Mouse (Mus musculus): ENCODE measurements around the gene Pex11a. TPM values are rescaled to one million over a fixed set of nuclear protein-coding genes. Genes with fewer than 3 reads are reported as not detected.

Pex11a gene
- polyA plus RNA-seq, 1 experiment from 2014 or later = 3.4 TPM

DNA sequence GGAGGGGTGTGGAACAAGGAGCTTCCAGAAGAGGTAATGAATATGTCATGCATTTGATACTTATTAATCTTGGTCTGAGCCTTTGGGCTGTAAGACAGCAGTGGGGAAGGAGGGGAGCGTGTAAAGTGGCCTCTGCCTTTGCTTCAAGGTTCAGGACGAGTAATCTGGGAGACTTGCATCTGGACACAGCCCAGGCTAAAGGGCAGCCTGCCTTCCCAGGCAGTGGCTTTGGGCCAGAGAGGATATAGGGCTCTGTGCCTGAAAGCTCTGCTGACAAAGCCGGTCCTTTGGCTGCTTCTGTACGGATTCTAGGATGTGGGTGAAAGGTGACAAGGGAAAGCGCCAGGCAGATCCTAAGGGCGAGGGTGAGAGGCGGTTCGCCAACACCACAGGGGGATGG is 8.4 kb downstream of the Pex11a start:
- no peaks in the 10 kb centered on the region for H3K36me3 ChIP-seq (replicated peaks)
- no peaks in the 10 kb centered on the region for H3K9me3 ChIP-seq (replicated peaks)
- H3K27ac ChIP-seq (replicated peaks) = no peak overlapping the region
- no peak overlapping the region for H3K4me2 ChIP-seq
- no peak for ATAC-seq (ENCODE audit: insufficient read depth)
- WGBS (ENCODE audit: insufficient replicate concordance) = 71% methylated on average over 8 of the region's 8 CpGs
- no peak overlapping the region for H3K4me3 ChIP-seq (replicated peaks)
- H3K27me3 ChIP-seq = no peaks in the 10 kb centered on the region
- H3K9ac ChIP-seq = no peak overlapping the region
- H3K4me1 ChIP-seq (replicated peaks) = no peaks in the 10 kb centered on the region

DNA sequence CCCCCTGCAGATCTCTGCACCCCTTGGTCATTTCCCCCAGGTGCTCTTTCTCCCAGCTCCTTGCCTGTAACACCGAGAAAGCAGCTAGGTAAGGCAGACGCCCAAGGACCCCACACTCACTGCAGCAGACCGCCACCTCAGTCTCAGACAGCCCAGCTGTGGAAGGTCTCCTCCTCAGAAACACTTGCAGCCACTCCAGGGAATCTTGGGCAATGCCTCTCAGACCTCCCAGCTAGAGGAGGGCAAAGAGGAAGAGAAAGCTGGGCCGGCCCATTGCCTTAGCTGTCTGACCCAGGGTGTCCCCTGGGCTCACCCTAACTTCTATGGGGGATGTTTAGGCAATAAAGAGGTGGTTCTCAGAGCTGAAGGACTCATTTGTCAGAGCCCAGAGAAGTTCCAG is 10.3 kb downstream of the Pex11a start, which contains the start of gene Plin1:
TSS of gene Plin1 (minus strand) at position 282 of the 400 bp plus-strand sequence.
- no peaks in the 10 kb centered on the region for H3K27me3 ChIP-seq
- no peaks in the 10 kb centered on the region for H3K36me3 ChIP-seq (replicated peaks)
- no peak for ATAC-seq (ENCODE audit: insufficient read depth)
- no peaks in the 10 kb centered on the region for H3K9me3 ChIP-seq (replicated peaks)
- no peak within 1 kb of the TSS for H3K27ac ChIP-seq (replicated peaks)
- no peak within 1 kb of the TSS for H3K9ac ChIP-seq
- H3K4me2 ChIP-seq = no peak within 1 kb of the TSS
- WGBS (ENCODE audit: insufficient replicate concordance) = 48% methylated on average over 4 of the region's 4 CpGs
- H3K4me1 ChIP-seq (replicated peaks) = no peaks in the 10 kb centered on the region
- H3K4me3 ChIP-seq (replicated peaks) = no peak within 1 kb of the TSS

DNA sequence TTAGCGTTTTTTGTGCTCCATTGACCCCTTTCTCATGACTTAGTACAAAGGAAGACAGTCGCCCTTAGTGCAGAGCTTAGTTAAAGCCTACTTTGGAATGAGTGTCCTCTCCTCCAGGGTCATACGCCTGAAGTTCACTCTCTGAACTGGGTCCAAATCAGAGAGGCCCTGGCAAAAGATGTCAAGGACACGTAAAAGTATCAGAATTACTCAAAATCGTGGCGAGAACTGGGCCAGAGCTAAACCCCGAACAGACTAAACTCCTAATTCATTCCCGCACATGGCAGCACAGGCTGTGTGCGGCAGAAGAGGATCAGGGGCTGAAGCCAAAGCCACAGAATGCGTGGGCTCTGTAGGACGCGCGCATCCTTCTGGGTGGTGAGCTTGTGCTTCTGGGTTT is 11.5 kb downstream of the Pex11a start:
- H3K27me3 ChIP-seq = no peaks in the 10 kb centered on the region
- no peaks in the 10 kb centered on the region for H3K36me3 ChIP-seq (replicated peaks)
- no peak overlapping the region for H3K9ac ChIP-seq
- H3K9me3 ChIP-seq (replicated peaks) = no peaks in the 10 kb centered on the region
- H3K4me2 ChIP-seq = no peak overlapping the region
- no peak for ATAC-seq (ENCODE audit: insufficient read depth)
- H3K4me1 ChIP-seq (replicated peaks) = no peaks in the 10 kb centered on the region
- WGBS (ENCODE audit: insufficient replicate concordance) = 68% methylated on average over 13 of the region's 13 CpGs
- H3K4me3 ChIP-seq (replicated peaks) = no peak overlapping the region
- H3K27ac ChIP-seq (replicated peaks) = no peak overlapping the region

DNA sequence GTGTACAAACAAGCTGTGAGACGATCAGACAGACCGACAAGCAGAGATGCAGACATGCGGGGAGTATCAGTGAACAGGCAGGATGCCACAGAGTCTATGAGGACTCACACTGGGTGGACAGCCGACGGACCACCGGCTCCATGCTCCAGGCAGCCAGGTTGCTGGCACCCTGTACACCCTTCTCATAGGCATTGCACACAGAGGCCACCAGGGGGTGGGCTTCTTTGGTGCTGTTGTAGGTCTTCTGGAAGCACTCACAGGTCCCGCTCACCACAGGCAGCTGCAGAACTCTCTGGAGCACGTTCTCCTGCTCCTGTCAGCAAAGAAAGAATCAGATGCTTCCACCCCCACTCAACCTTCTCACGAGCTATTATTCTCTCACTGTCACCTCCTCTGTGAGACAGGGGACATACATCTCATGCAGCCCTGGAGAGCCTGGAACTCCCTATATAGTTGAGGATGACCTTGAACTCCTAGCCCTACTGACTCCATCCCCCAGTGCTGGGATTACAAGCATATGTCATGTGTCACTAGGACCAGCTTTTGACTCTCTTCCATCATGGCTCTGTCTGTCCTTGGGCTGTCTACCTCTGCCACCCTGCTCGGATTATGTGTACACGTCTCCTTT is 13.1 kb downstream of the Pex11a start:
- Histone ChIP-seq H3K4me2 (no peak overlapping the region), H3K4me1 (replicated peaks) (no peaks in the 10 kb centered on the region), H3K4me3 (replicated peaks) (no peak overlapping the region), H3K9me3 (replicated peaks) (no peaks in the 10 kb centered on the region), H3K27me3 (peaks cover 6% of the 10 kb centered on the region; the same call in 1 of the 2 replicates), H3K27ac (replicated peaks) (no peak overlapping the region), H3K9ac (no peak overlapping the region), H3K36me3 (replicated peaks) (no peaks in the 10 kb centered on the region)
- WGBS (ENCODE audit: insufficient replicate concordance) = 48% methylated on average over 11 of the region's 11 CpGs
- ATAC-seq (ENCODE audit: insufficient read depth) = no peak

DNA sequence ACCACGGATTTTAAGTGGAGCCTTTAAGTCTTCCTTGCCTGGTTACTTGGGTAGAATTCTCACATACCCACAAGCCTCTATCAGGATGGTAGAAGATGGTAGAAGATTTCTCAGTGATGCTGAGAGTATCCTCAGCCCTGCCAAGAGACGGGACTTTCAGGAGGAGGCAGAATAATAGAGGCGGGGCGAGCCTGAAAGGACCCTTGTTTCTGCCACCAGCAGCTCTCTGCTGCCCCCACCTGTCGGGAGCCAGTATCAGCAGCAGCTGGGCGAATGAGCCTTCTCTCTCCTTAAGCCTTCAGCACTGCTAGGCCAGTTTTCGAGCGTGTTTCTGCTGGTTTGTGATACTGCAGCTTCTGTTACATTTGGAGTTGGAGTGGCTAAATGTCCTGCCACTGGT is 13.8 kb downstream of the Pex11a start:
- Histone ChIP-seq H3K4me1 (replicated peaks) (no peaks in the 10 kb centered on the region), H3K4me2 (no peak overlapping the region), H3K9ac (no peak overlapping the region), H3K36me3 (replicated peaks) (no peaks in the 10 kb centered on the region), H3K9me3 (replicated peaks) (no peaks in the 10 kb centered on the region), H3K4me3 (replicated peaks) (no peak overlapping the region), H3K27me3 (peaks cover 6% of the 10 kb centered on the region; the same call in 1 of the 2 replicates), H3K27ac (replicated peaks) (no peak overlapping the region)
- WGBS (ENCODE audit: insufficient replicate concordance) = 7% methylated on average over 8 of the region's 8 CpGs
- ATAC-seq (ENCODE audit: insufficient read depth) = no peak

DNA sequence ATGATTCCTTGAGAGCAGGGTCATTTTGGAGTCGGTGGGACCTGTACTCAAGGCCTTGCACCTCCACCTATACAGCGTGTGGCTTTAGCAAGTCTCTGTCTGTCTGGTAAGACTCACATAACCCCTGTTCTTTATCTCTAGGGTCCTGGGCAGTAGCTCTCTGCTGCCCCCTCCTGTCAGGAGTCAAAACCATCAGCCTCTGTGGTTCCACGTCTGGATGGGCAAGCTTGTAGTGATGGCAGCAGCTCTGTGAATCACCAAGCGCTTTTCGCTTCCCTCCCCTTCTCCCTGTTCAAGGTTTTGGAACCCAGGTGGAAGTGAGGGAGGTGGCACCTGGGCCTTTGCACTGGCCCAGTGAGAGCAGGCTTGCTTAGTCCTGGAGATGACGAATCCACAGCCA is 14.7 kb downstream of the Pex11a start:
- 17% methylated on average over 6 of the region's 6 CpGs for WGBS (ENCODE audit: insufficient replicate concordance)
- H3K9me3 ChIP-seq (replicated peaks) = no peaks in the 10 kb centered on the region
- H3K27ac ChIP-seq (replicated peaks) = no peak overlapping the region
- H3K4me2 ChIP-seq = no peak overlapping the region
- no peak overlapping the region for H3K9ac ChIP-seq
- no peak for ATAC-seq (ENCODE audit: insufficient read depth)
- peaks cover 8% of the 10 kb centered on the region for H3K27me3 ChIP-seq
- no peaks in the 10 kb centered on the region for H3K36me3 ChIP-seq (replicated peaks)
- H3K4me1 ChIP-seq (replicated peaks) = no peaks in the 10 kb centered on the region
- H3K4me3 ChIP-seq (replicated peaks) = no peak overlapping the region

DNA sequence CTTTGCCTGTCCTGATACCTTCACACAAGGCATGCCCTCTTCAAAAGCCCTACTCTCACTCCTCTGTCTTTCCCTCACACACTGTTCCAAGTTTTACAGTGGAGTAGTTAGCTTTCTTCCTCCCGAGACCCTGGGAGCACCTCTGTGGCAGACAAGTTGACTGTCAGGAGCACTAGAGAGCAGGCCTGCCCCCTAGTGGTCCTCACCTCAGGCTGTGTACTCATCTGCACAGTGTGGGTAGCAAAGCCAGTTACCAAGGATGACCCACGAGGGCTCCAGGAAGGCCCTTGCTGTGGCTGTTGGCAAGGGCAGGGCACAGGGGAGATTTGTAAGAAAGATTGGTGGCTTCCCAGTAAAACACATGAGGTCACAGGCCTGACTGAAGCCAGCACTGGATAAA is 15.8 kb downstream of the Pex11a start:
- no peak for ATAC-seq (ENCODE audit: insufficient read depth)
- peaks cover 19% of the 10 kb centered on the region for H3K27me3 ChIP-seq
- WGBS (ENCODE audit: insufficient replicate concordance) = 8% methylated on average over 2 of the region's 2 CpGs

DNA sequence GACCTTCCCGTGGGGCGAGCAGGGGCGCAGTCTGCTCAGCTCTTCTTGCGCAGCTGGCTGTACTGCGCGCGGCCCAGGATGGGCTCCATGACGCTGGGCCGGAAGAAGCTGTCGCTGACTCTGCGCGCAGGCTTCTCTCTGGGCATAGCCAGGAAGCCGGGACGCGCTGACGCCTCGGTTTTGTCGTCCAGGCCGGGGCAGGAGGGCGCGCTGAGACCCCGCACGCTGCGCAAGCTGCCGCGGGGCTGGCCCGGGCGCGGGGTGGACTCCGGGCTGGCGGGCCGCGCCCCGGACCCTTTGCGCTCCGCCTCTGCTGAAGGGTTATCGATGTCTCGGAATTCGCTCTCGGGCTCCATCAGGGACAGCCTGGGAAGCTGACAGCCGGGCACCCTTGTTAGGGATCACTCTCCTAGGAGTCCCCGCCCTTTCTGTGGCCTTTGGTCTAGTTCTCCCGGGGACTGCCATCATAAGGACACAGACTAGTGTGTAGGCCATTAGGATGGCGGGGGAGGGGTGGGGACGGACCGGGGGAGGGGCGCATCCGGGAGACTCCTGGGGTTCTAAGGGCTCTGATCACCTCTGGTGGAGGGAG is 21.4 kb downstream of the Pex11a start:
- under 1% methylated on average over 48 of the region's 48 CpGs for WGBS (ENCODE audit: insufficient replicate concordance)
- H3K27ac ChIP-seq (replicated peaks) = no peak overlapping the region

More for the DNA sequence above, 15.8 kb downstream of the Pex11a start:
- Histone ChIP-seq H3K9me3 (replicated peaks) (no peaks in the 10 kb centered on the region), H3K36me3 (replicated peaks) (no peaks in the 10 kb centered on the region), H3K27ac (replicated peaks) (no peak overlapping the region), H3K9ac (no peak overlapping the region), H3K4me3 (replicated peaks) (no peak overlapping the region), H3K4me1 (replicated peaks) (no peaks in the 10 kb centered on the region), H3K4me2 (no peak overlapping the region)

DNA sequence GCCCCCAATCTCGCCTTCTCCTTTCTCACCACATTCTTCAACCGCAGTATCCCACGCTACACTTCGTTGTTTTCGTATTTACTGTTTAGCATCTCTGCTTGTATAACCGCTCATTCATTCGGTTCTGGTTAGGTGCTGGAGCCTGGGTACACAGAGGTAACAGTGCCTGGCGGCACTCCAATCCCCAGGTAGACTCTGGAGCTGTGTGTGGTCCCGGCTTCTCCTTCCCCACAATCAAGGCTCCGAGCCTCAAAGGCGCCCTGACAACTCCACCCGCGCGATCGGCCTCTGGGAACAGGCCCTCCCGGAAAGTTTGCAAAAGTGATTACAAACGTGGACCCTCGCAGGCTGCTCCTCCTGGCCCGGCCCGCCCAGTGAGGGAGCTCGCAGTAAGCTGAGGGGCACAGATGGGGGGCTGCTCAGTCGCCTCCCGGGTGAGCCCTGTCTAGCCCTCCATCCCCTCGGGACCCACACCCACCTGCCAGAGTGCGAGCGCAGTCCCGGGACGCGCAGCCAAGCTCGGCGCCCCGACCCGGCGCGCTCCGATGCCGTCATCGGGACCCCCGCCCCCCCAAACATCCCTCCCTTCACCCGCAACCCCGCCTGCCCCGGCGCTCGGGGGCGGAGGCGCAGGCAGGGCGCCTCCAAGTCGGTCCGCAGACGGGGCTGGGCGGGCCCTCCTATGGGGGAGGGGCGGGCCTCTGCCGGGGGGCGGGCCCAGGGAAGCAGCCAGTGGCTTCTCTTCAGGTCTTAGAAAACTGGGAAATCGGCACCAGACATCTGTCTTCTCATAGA is 27.5 kb downstream of the Pex11a start, which contains the start of gene Kif7:
TSS of gene Kif7 (minus strand) at position 534 of the 795 bp plus-strand sequence.
- under 1% methylated on average over 53 of the region's 55 CpGs for WGBS (ENCODE audit: insufficient replicate concordance)
- peaks cover 78% of the 10 kb centered on the region for H3K27me3 ChIP-seq
- no peaks in the 10 kb centered on the region for H3K9me3 ChIP-seq (replicated peaks)
- no peak within 1 kb of the TSS for H3K27ac ChIP-seq (replicated peaks)
- H3K4me1 ChIP-seq (replicated peaks) = peaks cover 13% of the 10 kb centered on the region
- ATAC-seq (ENCODE audit: insufficient read depth) = peak; percentile 66
- no peak within 1 kb of the TSS for H3K9ac ChIP-seq
- H3K36me3 ChIP-seq (replicated peaks) = no peaks in the 10 kb centered on the region
- peak within 1 kb of the TSS; percentile 83 for H3K4me2 ChIP-seq
- peak within 1 kb of the TSS; percentile 55 for H3K4me3 ChIP-seq (replicated peaks)

More for the DNA sequence above, 21.4 kb downstream of the Pex11a start:
- no peaks in the 10 kb centered on the region for H3K36me3 ChIP-seq (replicated peaks)
- ATAC-seq (ENCODE audit: insufficient read depth) = peak; percentile 34; the same call in 1 of the 2 replicates
- peak overlapping the region; percentile 64 for H3K4me2 ChIP-seq
- peak overlapping the region; percentile 52 for H3K4me3 ChIP-seq (replicated peaks)
- H3K27me3 ChIP-seq = peaks cover 64% of the 10 kb centered on the region
- H3K4me1 ChIP-seq (replicated peaks) = peaks cover 6% of the 10 kb centered on the region
- no peak overlapping the region; the same call in 1 of the 2 replicates for H3K9ac ChIP-seq
- no peaks in the 10 kb centered on the region for H3K9me3 ChIP-seq (replicated peaks)

DNA sequence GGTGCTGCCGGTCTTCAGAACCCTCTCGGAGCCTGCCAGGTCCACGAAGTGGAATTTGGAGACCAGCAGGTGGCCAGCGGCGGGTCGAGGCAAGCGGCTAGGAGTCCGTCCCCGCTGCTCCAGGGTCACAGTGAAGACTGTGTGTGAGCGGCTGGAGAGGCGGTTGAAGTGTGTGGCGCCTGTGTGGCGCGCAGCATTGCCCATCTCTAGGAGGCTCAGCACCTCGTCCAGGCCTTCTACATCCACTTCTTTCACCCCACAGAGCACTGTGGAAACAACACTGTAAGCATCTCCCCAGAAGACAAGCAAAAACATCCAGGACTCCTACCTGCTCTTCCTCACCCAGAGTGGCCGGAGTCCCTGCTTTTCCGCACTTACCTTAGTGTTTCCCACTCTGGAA is 32.1 kb downstream of the Pex11a start:
- no peak for ATAC-seq (ENCODE audit: insufficient read depth)
- Histone ChIP-seq H3K9me3 (replicated peaks) (no peaks in the 10 kb centered on the region), H3K27ac (replicated peaks) (no peak overlapping the region), H3K9ac (no peak overlapping the region), H3K4me3 (replicated peaks) (no peak overlapping the region), H3K4me1 (replicated peaks) (peaks cover 16% of the 10 kb centered on the region), H3K36me3 (replicated peaks) (no peaks in the 10 kb centered on the region), H3K27me3 (peaks cover 66% of the 10 kb centered on the region), H3K4me2 (no peak overlapping the region)
- 49% methylated on average over 17 of the region's 17 CpGs for WGBS (ENCODE audit: insufficient replicate concordance)

DNA sequence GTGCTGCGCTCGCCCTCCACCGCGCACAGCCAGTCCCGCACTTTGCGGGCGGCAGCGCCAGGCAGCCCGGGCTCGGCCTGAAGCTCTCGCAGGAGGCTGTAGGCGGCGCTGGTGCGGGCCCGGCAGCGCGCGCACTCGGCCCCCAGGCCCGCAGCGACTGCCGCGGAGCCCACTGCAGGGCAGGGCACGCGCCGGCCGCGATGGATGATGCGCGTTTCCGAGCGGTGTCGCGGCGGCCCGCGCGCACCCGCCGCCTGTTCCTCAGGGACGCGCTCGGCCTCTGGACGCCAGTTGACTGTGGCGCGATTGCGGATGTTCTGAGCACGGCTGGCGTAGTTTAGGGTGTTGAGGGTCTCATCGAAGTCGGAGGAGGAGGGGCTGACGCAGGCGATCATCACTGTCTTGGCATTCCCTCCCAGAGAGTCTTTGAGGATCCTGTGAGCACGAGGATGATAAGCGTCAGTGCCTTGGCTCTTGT is 32.8 kb downstream of the Pex11a start:
- H3K4me1 ChIP-seq (replicated peaks) = peaks cover 10% of the 10 kb centered on the region
- ATAC-seq (ENCODE audit: insufficient read depth) = no peak
- H3K36me3 ChIP-seq (replicated peaks) = no peaks in the 10 kb centered on the region
- peaks cover 59% of the 10 kb centered on the region for H3K27me3 ChIP-seq
- H3K4me2 ChIP-seq = peak overlapping the region; percentile 64
- no peak overlapping the region for H3K9ac ChIP-seq
- no peak overlapping the region for H3K27ac ChIP-seq (replicated peaks)
- H3K9me3 ChIP-seq (replicated peaks) = no peaks in the 10 kb centered on the region
- 3% methylated on average over 55 of the region's 55 CpGs for WGBS (ENCODE audit: insufficient replicate concordance)
- peak overlapping the region; percentile 43 for H3K4me3 ChIP-seq (replicated peaks)

Data from liver, embryonic 15.5 days (tissue).